Mouse (Mus musculus) neural tube, postnatal 0 days (tissue): Measurements from ENCODE around the gene Pcp4. TPM values are rescaled to one million over a fixed set of nuclear protein-coding genes. Genes with fewer than 3 reads are reported as not detected.

ENCODE experiments used
- polyA plus RNA-seq: library from polyadenylated mRNA; unstranded; fragments of >200 nt; fragmentation: Nextera tagmentation; extraction: Ambion mirVana; gene quantifications from 2 replicates; pipeline ENCODE4 v1.2.1, GENCODE M21; 2015

Pcp4 gene
- polyA plus RNA-seq: 894 and 1,056 TPM in 2 replicates

GRCm38 (mm10) chr16:96467445-96467844, at the start of gene Pcp4:
Gene Pcp4 (plus strand): TSS chr16:96467606.

GRCm38 (mm10) chr16:96443468-96443867, 23.9 kb upstream of the Pcp4 start, which contains the start of gene Itgb2l:
Gene Itgb2l (minus strand): TSS chr16:96443619.

Other genes starting within 250 kb of the Pcp4 start
- gene B3galt5, start 231.8 kb upstream of the Pcp4 start, polyA plus RNA-seq: 8.8 and 9.0 TPM in 2 replicates
- gene Itgb2l, start 24.0 kb upstream of the Pcp4 start, polyA plus RNA-seq: 0.08 and 0.20 TPM in 2 replicates